Mouse (Mus musculus) heart, embryonic 11.5 days (tissue): Measurements from ENCODE around the gene Ccl21a. TPM values are rescaled to one million over a fixed set of nuclear protein-coding genes. Genes with fewer than 3 reads are reported as not detected.
"Not testable (repeated sequence)": the region's sequence is repeated elsewhere in the genome, so short reads cannot be mapped to it uniquely, and the experiment has no call there.

Experiments
- ATAC-seq: fragments of 200-750 bp; cut with Nextera tagmentation; replicated peaks from 2 replicates; pipeline ENCODE4 v1.8.0; 2017; ENCODE audit warnings: moderate library complexity; ENCODE audit not compliant: insufficient number of reproducible peaks, low FRiP score, low TSS enrichment
- H3K27ac ChIP-seq: fragments of 300-500 bp; sonication (generic); 2 replicates; pipeline ENCODE4 v1.5.1; 2014; ENCODE audit warnings: mild to moderate bottlenecking, low read depth, low read length
- H3K27me3 ChIP-seq: fragments of 300-500 bp; sonication (generic); 2 replicates; pipeline ENCODE4 v1.6.1; 2014; ENCODE audit warnings: mild to moderate bottlenecking, low read length, mixed read lengths; ENCODE audit not compliant: control insufficient read depth, insufficient read depth
- H3K36me3 ChIP-seq: fragments of 300-500 bp; sonication (generic); 2 replicates; pipeline ENCODE4 v1.6.1; 2014; ENCODE audit warnings: mild to moderate bottlenecking, low read length, moderate library complexity, mixed read lengths; ENCODE audit not compliant: control insufficient read depth, insufficient read depth
- H3K4me1 ChIP-seq: fragments of 300-500 bp; sonication (generic); 2 replicates; pipeline ENCODE4 v1.6.1; 2014; ENCODE audit warnings: low read length; ENCODE audit not compliant: control insufficient read depth, insufficient read depth
- H3K4me2 ChIP-seq: fragments of 300-500 bp; sonication (generic); 2 replicates; pipeline ENCODE4 v1.6.1; 2014; ENCODE audit warnings: mild to moderate bottlenecking, moderate library complexity
- H3K4me3 ChIP-seq: fragments of 300-500 bp; sonication (generic); 2 replicates; pipeline ENCODE4 v1.5.1; 2014; ENCODE audit warnings: low read depth, low read length
- H3K9ac ChIP-seq: fragments of 300-500 bp; sonication (generic); 2 replicates; pipeline ENCODE4 v1.6.1; 2014; ENCODE audit warnings: mild to moderate bottlenecking, low read depth, low read length, moderate library complexity
- H3K9me3 ChIP-seq: fragments of 300-500 bp; sonication (generic); replicated peaks from 2 replicates; pipeline ENCODE4 v1.6.1; 2016; ENCODE audit warnings: low read length; ENCODE audit not compliant: control insufficient read depth
- WGBS: fragments of 180-500 bp; shearing (Covaris S2); extraction: QIAGEN DNeasy Blood & Tissue Kit; methylation state at CpG from one replicate; pipeline ENCODE4 v1.1.7; 2014; ENCODE audit not compliant: insufficient replicate concordance; 5-methylcytosine and 5-hydroxymethylcytosine counted together
- polyA plus RNA-seq: library from polyadenylated mRNA; unstranded; fragments of >200 nt; fragmentation: Nextera tagmentation; extraction: Ambion mirVana; gene quantifications from 2 replicates; pipeline ENCODE4 v1.2.1, GENCODE M21; 2014

Gene Ccl21a
- polyA plus RNA-seq, result 0.89 and 1.6 TPM in 2 replicates

DNA sequence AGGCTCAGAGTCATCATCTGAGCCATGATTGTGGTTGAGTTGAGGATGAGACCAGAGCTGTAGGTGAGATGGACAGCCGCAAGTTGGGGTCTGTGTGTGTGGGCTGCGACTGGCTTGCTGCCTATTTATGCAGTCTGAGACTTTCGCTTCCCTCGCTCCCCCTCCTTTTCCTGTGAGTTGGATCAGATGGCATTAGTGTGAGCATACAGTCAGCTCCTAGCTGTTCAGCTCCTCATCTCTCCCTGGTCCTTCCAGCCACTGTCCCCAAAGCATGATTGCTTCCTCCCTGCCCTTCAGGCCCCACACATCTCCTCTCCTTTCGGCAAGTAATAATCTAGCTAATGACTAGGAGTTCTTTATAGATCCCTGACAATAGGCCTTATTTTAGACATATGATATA is at the start of gene Ccl21a:
Gene Ccl21a, minus strand, starts transcription at position 101 of the 400 bp plus-strand sequence.
- H3K9me3 ChIP-seq, H3K27ac ChIP-seq, H3K36me3 ChIP-seq, H3K4me2 ChIP-seq, H3K9ac ChIP-seq, H3K4me1 ChIP-seq, ATAC-seq, H3K27me3 ChIP-seq, H3K4me3 ChIP-seq: not testable (repeated sequence)
- WGBS, result no CpG with 5 or more reads among the region's 5 CpGs

DNA sequence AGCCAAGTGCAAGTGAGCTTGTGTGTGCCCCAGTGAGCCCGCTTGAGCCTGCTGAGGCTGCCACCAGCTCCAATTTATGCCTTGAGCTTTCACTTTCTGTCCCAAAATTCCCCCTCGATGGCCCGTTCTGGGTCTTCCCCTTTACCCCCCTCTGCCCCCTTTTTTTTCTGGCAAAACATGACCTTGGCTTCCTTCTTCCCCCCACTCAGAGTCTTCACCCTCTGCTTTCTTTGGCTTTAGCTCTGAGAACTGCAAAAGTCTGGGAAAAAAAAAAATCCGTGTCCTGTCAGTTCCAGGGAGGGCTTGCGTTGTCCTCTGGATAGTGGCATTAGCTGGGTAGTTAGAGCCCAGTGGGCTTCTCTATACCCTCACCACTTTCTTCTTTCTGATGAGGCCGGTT is 17.3 kb downstream of the Ccl21a start, which contains the start of gene Ccl19:
Gene Ccl19, minus strand, starts transcription at position 101 of the 400 bp plus-strand sequence.
- not testable (repeated sequence) for H3K9ac ChIP-seq, H3K9me3 ChIP-seq, H3K4me2 ChIP-seq, ATAC-seq, H3K27me3 ChIP-seq, H3K4me1 ChIP-seq, H3K4me3 ChIP-seq, H3K27ac ChIP-seq, H3K36me3 ChIP-seq
- WGBS, result no CpG with 5 or more reads among the region's 6 CpGs

DNA sequence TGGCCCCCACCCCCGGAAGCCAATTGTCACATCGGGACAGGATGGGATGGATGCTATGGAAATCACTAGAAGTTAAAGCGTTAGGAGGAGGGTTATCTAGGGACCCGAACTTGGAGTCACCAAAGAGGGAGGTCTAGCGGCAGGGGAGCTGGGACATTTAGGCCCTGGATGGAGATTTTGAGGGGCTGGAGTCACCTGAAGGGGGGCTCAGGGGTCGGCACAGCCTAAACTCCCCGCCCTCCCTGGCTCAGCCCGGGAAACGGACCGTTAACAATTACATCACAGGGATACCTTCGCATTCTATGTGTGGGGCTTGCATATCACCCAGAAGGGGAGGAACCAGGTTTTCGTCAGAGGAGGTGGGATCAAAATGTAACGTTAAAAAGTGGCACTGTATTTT is 38.5 kb downstream of the Ccl21a start, which contains the start of gene 4930578G10Rik:
Gene 4930578G10Rik, plus strand, starts transcription at position 301 of the 400 bp plus-strand sequence.
- ATAC-seq, result not testable (repeated sequence)

More for the DNA sequence above, 38.5 kb downstream of the Ccl21a start, which contains the start of gene 4930578G10Rik:
- not testable (repeated sequence) for H3K27me3 ChIP-seq, H3K27ac ChIP-seq, H3K9me3 ChIP-seq, H3K36me3 ChIP-seq, H3K4me1 ChIP-seq, H3K4me3 ChIP-seq, H3K9ac ChIP-seq, H3K4me2 ChIP-seq
- no CpG with 5 or more reads among the region's 13 CpGs for WGBS

Other genes starting within 250 kb of the Ccl21a start
- gene Fam205a2, start 245.8 kb downstream of the Ccl21a start, polyA plus RNA-seq, result 0.06 and 0.07 TPM in 2 replicates
- gene Gm10591, start 161.8 kb downstream of the Ccl21a start, polyA plus RNA-seq, result not detected in 2 replicates
- gene Gm2564, start 144.3 kb downstream of the Ccl21a start, polyA plus RNA-seq, result 0.23 TPM in 1 of 2 replicates, not detected in the other
- not detected in 2 replicates for gene Ccl27b, start 118.7 kb downstream of the Ccl21a start, polyA plus RNA-seq
- not detected in 2 replicates for gene Il11ra2, start 112.1 kb downstream of the Ccl21a start, polyA plus RNA-seq
- not detected in 2 replicates for gene 4930578G10Rik, start 38.4 kb downstream of the Ccl21a start, polyA plus RNA-seq
- not detected in 2 replicates for gene Ccl19, start 17.4 kb downstream of the Ccl21a start, polyA plus RNA-seq
- not detected in 2 replicates for gene Fam205a1, start 79.9 kb upstream of the Ccl21a start, polyA plus RNA-seq
- 0.13 TPM in 1 of 2 replicates, not detected in the other for gene Gm12394, start 82.8 kb upstream of the Ccl21a start, polyA plus RNA-seq
- gene Fam205c, start 100.2 kb upstream of the Ccl21a start, polyA plus RNA-seq, result 0.46 TPM in 1 of 2 replicates, not detected in the other
- 1.9 and 2.4 TPM in 2 replicates for gene Phf24, start 142.7 kb upstream of the Ccl21a start, polyA plus RNA-seq
- gene Dnajb5, start 175.8 kb upstream of the Ccl21a start, polyA plus RNA-seq, result 11.8 and 12.9 TPM in 2 replicates
- 0.36 and 0.69 TPM in 2 replicates for gene 1700022I11Rik, start 195.6 kb upstream of the Ccl21a start, polyA plus RNA-seq
- 472 and 544 TPM in 2 replicates for gene Vcp, start 226.5 kb upstream of the Ccl21a start, polyA plus RNA-seq
- gene Fancg, start 236.5 kb upstream of the Ccl21a start, polyA plus RNA-seq, result 11.0 and 11.5 TPM in 2 replicates